Mouse (Mus musculus) lung, embryonic 15.5 days (tissue): ENCODE data around the gene Itk. TPM values are rescaled to one million over a fixed set of nuclear protein-coding genes. Genes with fewer than 3 reads are reported as not detected.

Experiments used
- ATAC-seq: fragments of 200-750 bp; cut with Nextera tagmentation; 2 replicates; pipeline ENCODE4 v1.8.0; 2017; ENCODE audit warnings: moderate number of reproducible peaks, borderline replicate concordance; ENCODE audit not compliant: low FRiP score, low TSS enrichment; ENCODE audit errors: extremely low read depth
- H3K27ac ChIP-seq: fragments of 300-500 bp; sonication (generic); 2 replicates; pipeline ENCODE4 v1.5.1; 2015; ENCODE audit warnings: moderate library complexity, mild to moderate bottlenecking, inconsistent platforms
- H3K27me3 ChIP-seq: fragments of 300-500 bp; sonication (generic); 2 replicates; pipeline ENCODE4 v1.6.1; 2015; ENCODE audit warnings: inconsistent platforms
- H3K36me3 ChIP-seq: fragments of 300-500 bp; sonication (generic); 2 replicates; pipeline ENCODE4 v1.6.1; 2015; ENCODE audit warnings: inconsistent platforms
- H3K4me1 ChIP-seq: fragments of 300-500 bp; sonication (generic); 2 replicates; pipeline ENCODE4 v1.6.1; 2015; ENCODE audit warnings: inconsistent platforms
- H3K4me2 ChIP-seq: fragments of 300-500 bp; sonication (generic); 2 replicates; pipeline ENCODE4 v1.6.1; 2015; ENCODE audit warnings: inconsistent platforms, mild to moderate bottlenecking, moderate library complexity
- H3K4me3 ChIP-seq: fragments of 300-500 bp; sonication (generic); 2 replicates; pipeline ENCODE4 v1.5.1; 2015; ENCODE audit warnings: mild to moderate bottlenecking, inconsistent platforms
- H3K9ac ChIP-seq: fragments of 300-500 bp; sonication (generic); 2 replicates; pipeline ENCODE4 v1.6.1; 2015; ENCODE audit warnings: inconsistent platforms
- H3K9me3 ChIP-seq: fragments of 300-500 bp; sonication (generic); 2 replicates; pipeline ENCODE4 v1.6.1; 2016; ENCODE audit warnings: inconsistent platforms
- WGBS: fragments of 180-500 bp; shearing (Covaris S2); methylation state at CpG from one replicate; pipeline ENCODE4 v1.1.7; 2015; 5-methylcytosine and 5-hydroxymethylcytosine counted together
- polyA plus RNA-seq: library from polyadenylated mRNA; unstranded; fragments of >200 nt; fragmentation: Nextera tagmentation; extraction: Ambion mirVana; gene quantifications from 2 replicates; pipeline ENCODE4 v1.2.1, GENCODE M21; 2015

Gene Itk
- polyA plus RNA-seq, 1 experiment from 2014 or later: 0.80 TPM

GRCm38 (mm10) chr11:46278709-46279108 lies 110.6 kb downstream of the Itk start:
- Histone ChIP-seq H3K4me1 (no peaks in the 10 kb centered on the region), H3K27ac (no peak overlapping the region), H3K4me2 (no peak overlapping the region), H3K36me3 (no peaks in the 10 kb centered on the region), H3K4me3 (no peak overlapping the region), H3K9ac (no peak overlapping the region), H3K9me3 (no peaks in the 10 kb centered on the region), H3K27me3 (no peaks in the 10 kb centered on the region)
- 87% methylated on average over 12 of the region's 12 CpGs for WGBS
- ATAC-seq: no peak

GRCm38 (mm10) chr11:46278140-46278539 lies 111.2 kb downstream of the Itk start:
- Histone ChIP-seq H3K27me3 (no peaks in the 10 kb centered on the region), H3K36me3 (no peaks in the 10 kb centered on the region), H3K4me3 (no peak overlapping the region), H3K4me2 (no peak overlapping the region), H3K9ac (no peak overlapping the region), H3K4me1 (no peaks in the 10 kb centered on the region), H3K9me3 (no peaks in the 10 kb centered on the region), H3K27ac (no peak overlapping the region)
- WGBS: 73% methylated on average over 5 of the region's 5 CpGs
- no peak for ATAC-seq

- H3K9me3 ChIP-seq: no peaks in the 10 kb centered on the region
- no peak for ATAC-seq
- H3K27me3 ChIP-seq: no peaks in the 10 kb centered on the region
- H3K9ac ChIP-seq: no peak overlapping the region
- H3K4me3 ChIP-seq: no peak overlapping the region
- no peaks in the 10 kb centered on the region for H3K4me1 ChIP-seq
- H3K36me3 ChIP-seq: no peaks in the 10 kb centered on the region
- no peak overlapping the region for H3K27ac ChIP-seq
- no peak overlapping the region for H3K4me2 ChIP-seq
- WGBS: 39% methylated on average over 5 of the region's 5 CpGs
Measured at GRCm38 (mm10) chr11:46276778-46277177, 112.5 kb downstream of the Itk start.

- 89% methylated on average over 8 of the region's 8 CpGs for WGBS
- no peak for ATAC-seq
- H3K4me3 ChIP-seq: no peak overlapping the region
Measured at GRCm38 (mm10) chr11:46276168-46276567, 113.1 kb downstream of the Itk start.

GRCm38 (mm10) chr11:46275302-46275701 lies 114.0 kb downstream of the Itk start:
- no peak overlapping the region for H3K27ac ChIP-seq
- H3K27me3 ChIP-seq: no peaks in the 10 kb centered on the region
- peak; percentile 63; the same call in 1 of the 2 replicates for ATAC-seq
- no peaks in the 10 kb centered on the region for H3K36me3 ChIP-seq
- no peak overlapping the region for H3K9ac ChIP-seq
- H3K4me1 ChIP-seq: no peaks in the 10 kb centered on the region
- no peaks in the 10 kb centered on the region for H3K9me3 ChIP-seq
- H3K4me2 ChIP-seq: no peak overlapping the region
- 8% methylated on average over 6 of the region's 6 CpGs for WGBS
- no peak overlapping the region for H3K4me3 ChIP-seq

More at GRCm38 (mm10) chr11:46276168-46276567, 113.1 kb downstream of the Itk start:
- Histone ChIP-seq H3K9ac (no peak overlapping the region), H3K36me3 (no peaks in the 10 kb centered on the region), H3K4me2 (no peak overlapping the region), H3K9me3 (no peaks in the 10 kb centered on the region), H3K4me1 (no peaks in the 10 kb centered on the region), H3K27ac (no peak overlapping the region), H3K27me3 (no peaks in the 10 kb centered on the region)

Other genes with a start within 250 kb of the Itk start
- 1.6 and 1.7 TPM in 2 replicates for gene Nipal4, start 223.0 kb downstream of the Itk start, polyA plus RNA-seq
- gene Fndc9, start 154.0 kb downstream of the Itk start, polyA plus RNA-seq: 0.09 TPM in 2 replicates
- gene Cyfip2, start 76.7 kb downstream of the Itk start, polyA plus RNA-seq: 6.5 and 7.8 TPM in 2 replicates
- 0.06 TPM in 1 of 2 replicates, not detected in the other for gene Fam71b, start 7.0 kb upstream of the Itk start, polyA plus RNA-seq
- 68.5 and 69.5 TPM in 2 replicates for gene Med7, start 47.4 kb upstream of the Itk start, polyA plus RNA-seq
- 0.13 and 0.15 TPM in 2 replicates for gene Havcr2, start 65.4 kb upstream of the Itk start, polyA plus RNA-seq
- not detected in 2 replicates for gene Gm12169, start 134.7 kb upstream of the Itk start, polyA plus RNA-seq
- gene BC053393, start 182.0 kb upstream of the Itk start, polyA plus RNA-seq: not detected in 2 replicates
- not detected in 2 replicates for gene Dppa1, start 239.7 kb upstream of the Itk start, polyA plus RNA-seq